Mouse (Mus musculus) myocyte (in vitro differentiated cells): Measurements from ENCODE around the gene Pla2g12a.

ENCODE experiments used
- E2F4 ChIP-seq: IDR thresholded peaks from one replicate; pipeline ENCODE4 v1.6.1; 2011; ENCODE audit warnings: mild to moderate bottlenecking, control low read depth, moderate library complexity; ENCODE audit not compliant: insufficient read depth
- MAX ChIP-seq: IDR thresholded peaks from one replicate; pipeline ENCODE4 v1.6.1; 2011; ENCODE audit warnings: low read depth, mild to moderate bottlenecking, control low read depth
- MYOD1 ChIP-seq, 3 experiments: IDR thresholded peaks; one replicate each; pipeline ENCODE4 v1.6.1; 2011; ENCODE audit warnings: control low read depth in 2 of 3, low read depth in 2 of 3, mild to moderate bottlenecking in 2 of 3, moderate library complexity in 1 of 3; ENCODE audit not compliant: insufficient read length in 2 of 3, control insufficient read depth in 1 of 3
- MYOG ChIP-seq, 3 experiments: IDR thresholded peaks; one replicate each; pipeline ENCODE4 v1.6.1; 2011; ENCODE audit warnings: control low read depth in 2 of 3, low read depth in 2 of 3, mild to moderate bottlenecking in 2 of 3; ENCODE audit not compliant: insufficient read length in 2 of 3, control insufficient read depth in 1 of 3, insufficient read depth in 1 of 3
- POLR2A ChIP-seq: IDR thresholded peaks from one replicate; pipeline ENCODE4 v1.6.1; 2011; ENCODE audit warnings: low read depth, mild to moderate bottlenecking, control low read depth, moderate library complexity; ENCODE audit not compliant: insufficient read length
- TCF12 ChIP-seq: IDR thresholded peaks from one replicate; pipeline ENCODE4 v1.6.1; 2011; ENCODE audit warnings: mild to moderate bottlenecking, control low read depth; ENCODE audit not compliant: poor library complexity, insufficient read depth, severe bottlenecking
- USF1 ChIP-seq: IDR thresholded peaks from one replicate; pipeline ENCODE4 v1.6.1; 2011; ENCODE audit warnings: low read depth, mild to moderate bottlenecking, control low read depth, moderate library complexity

DNA sequence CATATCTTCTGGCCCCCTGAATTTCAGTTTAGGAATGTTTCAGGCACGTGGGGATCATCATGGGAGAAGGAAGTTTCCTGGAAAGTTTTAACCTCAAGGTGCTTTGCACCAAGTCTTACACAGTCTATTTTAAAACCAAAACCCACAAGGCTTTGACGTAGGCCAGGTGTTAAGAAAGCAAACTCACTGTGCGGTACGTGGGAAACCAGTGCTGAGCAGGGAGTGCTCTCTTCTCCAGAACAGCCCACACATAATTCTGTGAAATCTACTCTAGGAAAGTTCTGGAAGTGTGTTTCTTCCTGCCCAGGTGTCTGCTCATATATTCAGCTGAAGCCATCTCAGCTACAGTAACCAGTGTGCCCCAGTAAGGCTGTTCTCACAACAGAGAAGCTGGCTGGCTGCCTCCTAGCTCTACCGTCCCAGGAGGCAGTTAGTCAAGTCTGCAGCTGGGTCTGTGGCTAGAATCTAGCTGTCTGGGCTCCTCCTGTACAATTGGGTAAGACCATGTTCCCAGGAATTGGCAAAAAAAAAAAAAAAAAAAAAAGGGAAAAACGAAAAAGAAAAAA is 51.9 kb downstream of the Pla2g12a start:
- TF ChIP-seq MYOG (IDR thresholded peaks at IDR 0.05; ENCODE audit: control insufficient read depth in 1 of 3, insufficient read depth in 1 of 3, insufficient read length in 2 of 3, low read depth in 2 of 3) (no peak), POLR2A (no peak), E2F4 (no peak), USF1 (no peak), MAX (no peak), TCF12 (no peak), MYOD1 (IDR thresholded peaks at IDR 0.05; ENCODE audit: control insufficient read depth in 1 of 3, insufficient read length in 2 of 3, low read depth in 2 of 3) (no peak)
